Mouse (Mus musculus) brown adipose tissue, adult 24 weeks (tissue): ENCODE measurements around the gene Trim50. TPM values are rescaled to one million over a fixed set of nuclear protein-coding genes. Genes with fewer than 3 reads are reported as not detected.
A peak's percentile ranks its signal among the peaks of the same experiment; 100 is the strongest.

Experiments
- H3K27ac ChIP-seq: fragments of 200-500 bp; replicated peaks from 2 replicates; pipeline ENCODE4 v1.5.1; 2012; ENCODE audit warnings: low read depth, mild to moderate bottlenecking, low read length
- H3K4me1 ChIP-seq: fragments of 200-500 bp; 2 replicates; pipeline ENCODE4 v1.6.1; 2012; ENCODE audit warnings: low read length, mixed read lengths; ENCODE audit not compliant: control insufficient read depth, insufficient read depth, insufficient read length
- H3K4me3 ChIP-seq: fragments of 200-500 bp; 2 replicates; pipeline ENCODE4 v1.5.1; 2012; ENCODE audit warnings: low read depth, mild to moderate bottlenecking, low read length, moderate library complexity; ENCODE audit not compliant: insufficient read depth
- polyA plus RNA-seq: library from polyadenylated mRNA; stranded (reverse); fragments of >200 nt; gene quantifications from 2 replicates; pipeline ENCODE4 v1.2.4, GENCODE M21; 2012; ENCODE audit not compliant: missing spikeins, insufficient read depth, insufficient read length

Trim50 gene
- polyA plus RNA-seq, 1 experiment = not detected

DNA sequence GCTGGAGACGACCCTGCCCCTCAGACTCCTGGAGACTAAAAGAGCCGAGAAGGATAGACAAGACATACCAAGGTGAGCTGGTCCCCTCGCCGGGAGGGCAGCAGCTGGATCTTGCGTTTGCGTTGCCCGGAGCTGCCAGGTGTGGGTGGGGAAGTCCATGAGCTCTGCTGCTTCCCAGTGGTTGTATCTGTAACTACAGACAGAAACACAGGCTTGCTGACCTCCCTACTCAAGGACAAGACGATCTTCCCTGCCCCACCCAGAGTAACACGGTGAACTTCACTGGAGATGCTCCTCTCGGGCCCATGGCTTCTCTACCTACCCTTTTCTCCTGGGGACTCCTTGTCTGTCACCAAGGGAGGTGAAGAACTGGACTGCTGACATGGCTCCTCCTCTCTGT is 30.7 kb downstream of the Trim50 start:
- H3K4me3 ChIP-seq = no peak overlapping the region
- H3K4me1 ChIP-seq = no peaks in the 10 kb centered on the region
- H3K27ac ChIP-seq = no peak overlapping the region

DNA sequence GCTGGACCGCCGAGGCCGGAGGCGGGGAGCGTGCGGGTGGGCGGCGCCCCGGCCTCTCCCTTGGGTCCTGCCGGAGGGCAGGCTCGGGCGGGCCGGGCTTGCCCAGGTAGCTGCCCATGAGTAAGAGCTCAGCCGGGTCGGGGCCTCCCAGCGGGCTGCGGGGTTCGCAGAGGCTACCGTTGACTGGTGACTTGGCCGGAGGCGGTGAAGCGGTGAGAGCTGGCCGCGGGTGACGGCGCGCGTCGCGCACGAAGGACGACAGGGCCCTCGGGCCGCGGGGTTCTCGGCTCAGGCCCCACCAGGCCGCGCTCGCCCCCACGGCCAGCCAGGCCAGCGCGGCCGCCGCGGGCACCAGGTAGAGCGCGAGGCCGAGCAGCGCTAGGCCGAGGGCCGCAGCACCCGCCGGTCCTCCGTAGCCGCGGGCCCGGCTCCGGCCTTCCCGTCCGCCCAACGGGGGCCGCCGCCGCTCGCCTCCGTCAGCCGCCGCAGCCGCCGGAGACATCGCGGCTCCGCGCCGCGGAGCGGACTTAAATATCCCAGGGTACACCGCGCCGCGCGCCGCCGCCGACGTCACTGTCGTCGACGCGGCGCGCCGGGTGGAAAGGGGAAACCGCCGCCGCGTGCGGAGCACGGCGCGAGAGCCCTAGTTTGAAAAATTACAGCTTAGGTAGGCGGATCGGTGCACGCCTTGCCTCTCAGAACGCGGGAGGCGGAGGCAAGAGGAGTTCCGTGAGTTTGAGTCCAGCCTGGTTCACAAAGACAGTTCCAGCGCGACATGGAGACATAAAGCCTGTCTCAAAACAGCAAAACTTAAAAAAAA is 41.1 kb downstream of the Trim50 start, which contains the start of gene Pom121:
TSS of gene Pom121 (minus strand) at position 543 of the 820 bp plus-strand sequence.
- peak within 1 kb of the TSS; percentile 99 for H3K4me3 ChIP-seq

DNA sequence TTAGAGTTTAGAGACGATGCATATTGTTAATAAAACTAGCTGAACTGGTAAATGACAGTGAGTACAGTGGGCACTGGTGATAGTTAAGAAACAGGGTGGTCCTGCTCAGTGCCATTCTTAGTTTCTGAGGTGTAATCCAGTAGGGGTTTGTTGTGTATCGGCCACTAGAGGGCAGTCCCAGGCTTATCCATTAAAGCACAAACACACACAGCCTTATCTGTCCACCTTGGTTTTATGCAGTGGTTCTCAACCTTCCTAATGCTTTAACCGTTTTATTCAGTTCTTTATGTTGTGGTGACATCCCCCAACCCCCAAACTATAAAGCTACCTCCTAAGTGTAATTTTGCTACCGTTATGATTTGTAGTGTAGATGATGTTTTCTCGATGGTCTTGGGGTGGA is 42.7 kb downstream of the Trim50 start:
- Histone ChIP-seq H3K4me3 (no peak overlapping the region), H3K4me1 (peaks cover 3% of the 10 kb centered on the region; the same call in 1 of the 2 replicates), H3K27ac (no peak overlapping the region)

More for the DNA sequence above, 41.1 kb downstream of the Trim50 start, which contains the start of gene Pom121:
- H3K27ac ChIP-seq = peak within 1 kb of the TSS; percentile 46
- H3K4me1 ChIP-seq = peaks cover 3% of the 10 kb centered on the region; the same call in 1 of the 2 replicates

DNA sequence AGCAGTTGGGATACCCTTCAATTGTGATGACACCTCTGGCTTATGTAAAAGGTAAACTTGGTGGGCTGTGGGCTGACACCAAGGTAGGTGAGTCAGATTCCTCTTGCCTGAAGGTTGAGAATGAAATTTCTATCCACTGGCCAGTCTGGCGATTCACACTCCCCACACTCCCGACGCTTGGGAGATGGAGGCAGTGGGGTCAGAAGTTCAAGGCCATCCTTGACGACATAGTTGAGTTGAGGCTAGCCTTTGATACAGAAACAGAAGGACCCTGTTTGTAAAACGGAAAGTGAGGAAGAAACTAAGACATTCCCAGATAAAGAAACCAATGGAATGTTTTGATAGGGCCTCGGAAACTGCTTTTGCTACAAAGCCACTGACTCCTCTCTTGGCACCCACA is 46.3 kb downstream of the Trim50 start:
- Histone ChIP-seq H3K4me3 (no peak overlapping the region), H3K27ac (no peak overlapping the region), H3K4me1 (peaks cover 3% of the 10 kb centered on the region; the same call in 1 of the 2 replicates)

DNA sequence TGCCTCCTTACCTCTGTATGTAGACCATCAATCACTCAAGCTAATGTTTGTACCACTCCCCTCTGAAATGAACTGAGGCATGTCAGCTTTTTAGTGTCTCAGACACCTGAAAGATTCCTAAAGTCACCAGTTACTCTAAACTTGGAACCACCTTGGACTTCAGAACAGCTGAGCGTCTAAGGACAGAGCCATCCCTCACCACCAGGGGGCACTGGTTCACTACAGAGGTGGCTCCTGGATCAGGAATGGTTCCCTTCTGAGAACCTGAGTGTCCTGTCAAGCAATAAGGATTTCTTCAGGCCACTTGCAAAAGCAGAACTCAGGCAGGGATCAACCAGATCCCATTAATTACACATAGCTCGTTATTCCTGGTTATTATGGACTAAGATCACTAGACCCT is 47.1 kb downstream of the Trim50 start:
- Histone ChIP-seq H3K4me3 (no peak overlapping the region), H3K27ac (no peak overlapping the region), H3K4me1 (no peaks in the 10 kb centered on the region)

DNA sequence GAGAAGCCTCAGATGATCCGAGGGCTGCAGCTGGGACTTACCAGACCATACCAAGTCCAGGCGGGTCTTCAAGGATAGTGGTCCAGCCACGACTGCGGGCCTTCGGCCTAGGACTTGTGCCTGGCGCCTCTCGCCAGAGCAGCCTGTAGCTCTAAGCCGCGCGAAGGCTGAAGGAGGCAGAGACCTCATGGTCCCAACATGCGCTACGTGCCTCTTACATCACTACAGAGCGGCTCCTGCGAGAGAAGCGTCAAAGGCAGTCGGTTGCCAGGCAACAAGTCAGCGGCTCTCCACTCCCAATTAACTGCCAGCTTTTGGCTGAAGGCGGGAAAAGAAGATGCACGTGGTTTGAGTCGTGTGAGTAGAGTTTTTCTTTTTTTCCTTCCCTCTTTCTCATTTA is 51.5 kb downstream of the Trim50 start:
- H3K4me3 ChIP-seq = no peak overlapping the region
- H3K4me1 ChIP-seq = no peaks in the 10 kb centered on the region
- H3K27ac ChIP-seq = no peak overlapping the region

DNA sequence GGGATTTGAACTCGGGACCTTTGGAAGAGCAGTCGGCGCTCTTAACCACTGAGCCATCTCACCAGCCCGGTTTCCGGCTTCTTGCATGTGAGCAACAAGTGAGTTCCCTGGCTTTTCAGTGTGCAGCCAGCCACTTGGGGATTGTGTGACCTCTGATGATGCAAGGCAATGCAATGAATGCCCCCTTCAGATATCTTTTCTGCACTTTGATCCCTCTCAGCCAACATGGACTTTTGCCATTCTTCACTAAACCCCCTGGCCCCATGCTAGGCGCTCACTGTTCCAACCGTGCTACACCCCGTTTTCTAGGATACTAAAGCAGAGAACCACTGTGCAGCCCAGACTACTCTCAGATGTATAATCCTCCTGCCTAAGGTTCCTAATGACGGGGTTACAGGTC is 52.3 kb downstream of the Trim50 start:
- H3K4me3 ChIP-seq = no peak overlapping the region
- no peak overlapping the region for H3K27ac ChIP-seq
- no peaks in the 10 kb centered on the region for H3K4me1 ChIP-seq

DNA sequence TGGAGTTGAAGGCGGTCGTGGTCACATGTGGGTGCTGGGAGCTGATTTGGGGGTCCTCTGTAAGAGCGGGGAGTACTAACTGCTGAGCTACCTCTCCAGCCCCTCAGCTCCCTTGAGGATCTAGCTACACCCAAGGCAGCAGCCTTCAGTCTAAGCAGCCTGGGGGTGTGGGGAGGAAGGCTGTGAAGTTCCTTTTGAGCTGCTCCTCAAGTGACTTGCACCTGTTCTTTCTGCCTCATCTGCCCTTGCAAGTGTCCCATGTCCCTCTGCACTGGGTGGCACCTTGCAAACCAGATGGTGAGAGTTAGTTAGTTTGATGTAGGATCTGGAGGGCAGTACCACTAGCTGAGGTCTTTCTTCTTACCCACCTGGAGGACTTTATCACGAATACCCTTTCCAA is 55.0 kb downstream of the Trim50 start:
- Histone ChIP-seq H3K27ac (no peak overlapping the region), H3K4me1 (no peaks in the 10 kb centered on the region), H3K4me3 (no peak overlapping the region)

DNA sequence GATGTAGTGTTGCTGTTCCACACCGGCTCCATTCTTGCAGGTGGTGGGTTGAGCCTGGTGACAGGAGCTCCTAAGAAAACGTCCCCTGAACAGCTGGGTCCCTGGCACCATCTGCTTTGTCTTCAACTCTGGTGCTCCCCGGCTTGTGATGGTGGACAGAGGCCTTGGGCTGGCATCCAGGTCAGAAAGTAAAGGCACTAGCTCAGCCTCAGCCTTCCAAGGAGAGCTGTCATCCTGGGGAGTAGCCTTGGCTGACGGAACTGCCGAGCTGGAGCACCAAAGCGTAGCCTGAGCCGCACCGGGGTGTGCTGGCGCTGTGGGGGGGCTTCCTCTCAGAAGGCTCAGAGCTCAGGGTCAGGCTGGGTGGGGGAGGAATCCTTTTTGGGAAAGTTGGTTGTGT is 57.2 kb downstream of the Trim50 start:
- Histone ChIP-seq H3K4me3 (no peak overlapping the region), H3K27ac (no peak overlapping the region), H3K4me1 (no peaks in the 10 kb centered on the region)

Other genes starting within 250 kb of the Trim50 start
- gene Tbl2, start 203.6 kb upstream of the Trim50 start, polyA plus RNA-seq = 7.5 and 8.2 TPM in 2 replicates
- gene Bcl7b, start 185.0 kb upstream of the Trim50 start, polyA plus RNA-seq = 61.6 and 84.5 TPM in 2 replicates
- gene Baz1b, start 166.0 kb upstream of the Trim50 start, polyA plus RNA-seq = 25.5 and 32.8 TPM in 2 replicates
- gene Fzd9, start 102.1 kb upstream of the Trim50 start, polyA plus RNA-seq = not detected in 2 replicates
- gene Fkbp6, start 3.3 kb upstream of the Trim50 start, polyA plus RNA-seq = not detected in 2 replicates
- 7.3 and 12.6 TPM in 2 replicates for gene Nsun5, start 16.7 kb downstream of the Trim50 start, polyA plus RNA-seq
- gene Pom121, start 41.3 kb downstream of the Trim50 start, polyA plus RNA-seq = 7.6 and 8.9 TPM in 2 replicates
- gene Hip1, start 191.8 kb downstream of the Trim50 start, polyA plus RNA-seq = 7.9 and 8.6 TPM in 2 replicates
- not detected in 2 replicates for gene Ccl26, start 210.3 kb downstream of the Trim50 start, polyA plus RNA-seq
- 4.9 and 13.4 TPM in 2 replicates for gene Ccl24, start 219.8 kb downstream of the Trim50 start, polyA plus RNA-seq